8 mouse cellular contexts compared by ENCODE assay signal in the genomic region with DNA sequence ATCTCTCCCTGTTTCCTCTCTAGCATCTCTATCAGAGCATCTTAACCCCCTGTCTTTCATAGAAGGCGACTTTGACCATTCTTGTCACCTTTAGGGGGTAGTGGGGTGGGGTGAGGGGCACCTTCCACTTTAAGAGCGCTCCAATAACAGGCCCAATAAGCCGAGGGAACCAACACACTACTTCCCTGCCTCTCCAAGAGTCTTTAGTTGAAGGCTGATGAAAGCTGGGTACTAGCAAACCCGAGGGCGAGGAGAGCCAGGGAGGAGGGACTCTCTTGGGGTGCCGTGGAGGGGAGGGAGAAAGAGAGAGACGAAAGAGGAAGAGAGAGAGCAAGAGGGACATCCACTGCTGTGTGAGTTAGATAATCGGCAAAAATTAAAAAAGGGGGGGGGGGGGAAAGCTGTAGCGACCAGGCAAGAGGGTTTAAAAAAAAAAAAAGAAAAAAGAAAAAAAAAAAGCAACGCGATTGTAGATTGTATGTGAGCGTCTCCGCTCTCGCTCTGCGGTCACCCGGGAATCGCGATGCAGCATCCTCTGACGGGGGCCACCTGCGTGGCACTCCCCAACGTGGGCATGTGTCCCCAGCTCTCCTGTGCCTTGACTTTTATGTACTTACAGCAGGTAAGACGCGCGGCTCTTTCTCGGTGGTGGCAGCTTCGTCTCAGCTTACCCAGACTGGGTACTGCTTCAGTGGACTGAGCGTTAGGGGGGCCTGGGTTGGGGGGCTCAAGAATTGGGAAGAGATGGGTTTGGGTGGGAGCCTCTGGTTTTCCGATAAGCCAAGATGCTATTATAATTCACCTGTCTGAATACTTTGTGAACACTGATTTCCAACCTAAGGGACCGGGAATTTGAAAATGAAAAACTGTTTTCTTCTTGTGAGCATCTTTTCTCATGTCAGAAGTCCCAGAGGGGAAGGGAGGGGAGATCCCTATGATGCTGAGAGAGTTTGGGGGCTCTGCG.
DNase-seq lines count a peak whose midpoint lies in the region; ATAC-seq lines count a peak whose summit lies in the region.

No protein-coding gene starts in this region.

- 2% methylated on average over 29 of the region's 30 CpGs for WGBS in intestine, embryonic 15.5 days

- no peak for ATAC-seq in intestine, embryonic 15.5 days
- ATAC-seq in activated CD4-positive, CD25-positive, alpha-beta regulatory T cell, adult 4 months, result no peak

- peaks cover 31% of the 10 kb centered on the region for H3K27me3 ChIP-seq in intestine, embryonic 15.5 days (replicated peaks)

- peak overlapping the region; percentile 41 for H3K4me2 ChIP-seq in intestine, embryonic 15.5 days (replicated peaks)

- no peaks in the 10 kb centered on the region for H3K9me3 ChIP-seq in intestine, embryonic 15.5 days

- H3K4me1 ChIP-seq in intestine, embryonic 15.5 days (replicated peaks), result no peaks in the 10 kb centered on the region

- peak overlapping the region; percentile 10; the same call in 1 of the 2 replicates for H3K4me3 ChIP-seq in intestine, embryonic 15.5 days (replicated peaks)

- H3K9ac ChIP-seq in intestine, embryonic 15.5 days, result no peak overlapping the region

- DNase-seq in cerebellum, postnatal 10 days, result peak; percentile 52 to 62
- DNase-seq in cerebellum, adult 8-10 months, result no peak
- DNase-seq in right cerebral cortex, adult 18-20 months, result peak; percentile 68
- DNase-seq in right cerebral cortex, postnatal 25 days, result no peak
- peak; percentile 22 for DNase-seq in right cerebral cortex, postnatal 4 days
- DNase-seq in kidney, postnatal 10 days, result no peak

- H3K36me3 ChIP-seq in intestine, embryonic 15.5 days, result no peaks in the 10 kb centered on the region

- H3K27ac ChIP-seq in intestine, embryonic 15.5 days, result no peak overlapping the region

Comparison
In these comparisons a context has a peak if more than half of its experiments do, and no peak if none do; other contexts are left out.
1. DNase-seq: peak in cerebellum, postnatal 10 days (2 of 2), right cerebral cortex, adult 18-20 months (single experiment) and right cerebral cortex, postnatal 4 days (single experiment); none in cerebellum, adult 8-10 months (single experiment), right cerebral cortex, postnatal 25 days (single experiment) and kidney, postnatal 10 days (single experiment).